7 mouse cellular contexts compared by ENCODE assay signal in genomic region chr9:67043231-67044199, GRCm38 (mm10). TPM values are rescaled to one million over a fixed set of nuclear protein-coding genes. Genes with fewer than 3 reads are reported as not detected.
DNase-seq lines count a peak whose midpoint lies in the region; ATAC-seq and TF ChIP-seq lines count a peak whose summit lies in the region.

No protein-coding gene starts in this region.

- WGBS in intestine, postnatal 0 days: under 1% methylated on average over 73 of the region's 73 CpGs
- under 1% methylated on average over 73 of the region's 73 CpGs for WGBS in midbrain, embryonic 12.5 days
- under 1% methylated on average over 71 of the region's 73 CpGs for WGBS in small intestine, adult 2 months

- DNase-seq in adrenal gland, adult 8-10 months: peak; percentile 99
- peak; percentile 99 for DNase-seq in embryo, embryonic 9.5 days (ENCODE audit: extremely low spot score)
- DNase-seq in gastrocnemius, postnatal 4 days (ENCODE audit: low spot score in 2 of 2): peak; percentile 98 to 100
- peak; percentile 100 for DNase-seq in left cerebral cortex, postnatal 4 days

- TF ChIP-seq POLR2A in small intestine, adult 2 months (IDR thresholded peaks at IDR 0.05; ENCODE audit: low read depth, low read length): peak; percentile 91

- H3K27me3 ChIP-seq in intestine, postnatal 0 days (replicated peaks; ENCODE audit: control insufficient read depth, insufficient read depth, low read length): no peaks in the 10 kb centered on the region
- H3K27me3 ChIP-seq in midbrain, embryonic 12.5 days: peaks cover 33% of the 10 kb centered on the region
- H3K27me3 ChIP-seq in small intestine, adult 2 months (ENCODE audit: control insufficient read depth, insufficient read depth, low read length): peaks cover 14% of the 10 kb centered on the region

- H3K4me3 ChIP-seq in intestine, postnatal 0 days (ENCODE audit: low read depth, low read length): peak overlapping the region; percentile 81
- H3K4me3 ChIP-seq in midbrain, embryonic 12.5 days: peak overlapping the region; percentile 78
- peak overlapping the region; percentile 68 for H3K4me3 ChIP-seq in small intestine, adult 2 months (ENCODE audit: low read depth, low read length)

- peak; percentile 95 for TF ChIP-seq CTCF in intestine, postnatal 0 days (IDR thresholded peaks at IDR 0.05; ENCODE audit: low read depth)
- TF ChIP-seq CTCF in small intestine, adult 2 months (IDR thresholded peaks at IDR 0.05; ENCODE audit: extremely low read depth, insufficient read length, insufficient replicate concordance, low read depth, low read length): peak; percentile 97

- no peaks in the 10 kb centered on the region for H3K9me3 ChIP-seq in intestine, postnatal 0 days (ENCODE audit: control insufficient read depth)
- no peaks in the 10 kb centered on the region for H3K9me3 ChIP-seq in midbrain, embryonic 12.5 days

- ATAC-seq in intestine, postnatal 0 days: peak; percentile 89
- peak; percentile 98 for ATAC-seq in midbrain, embryonic 12.5 days (ENCODE audit: low FRiP score, low read depth)

- H3K4me2 ChIP-seq in intestine, postnatal 0 days (replicated peaks; ENCODE audit: low read depth): peak overlapping the region; percentile 96
- H3K4me2 ChIP-seq in midbrain, embryonic 12.5 days (replicated peaks): peak overlapping the region; percentile 75

- peak overlapping the region; percentile 75 for H3K9ac ChIP-seq in intestine, postnatal 0 days (ENCODE audit: low read depth, low read length)
- H3K9ac ChIP-seq in midbrain, embryonic 12.5 days (replicated peaks): peak overlapping the region; percentile 82

- no peaks in the 10 kb centered on the region for H3K36me3 ChIP-seq in intestine, postnatal 0 days (ENCODE audit: control insufficient read depth, insufficient read depth)
- no peaks in the 10 kb centered on the region for H3K36me3 ChIP-seq in midbrain, embryonic 12.5 days
- H3K36me3 ChIP-seq in small intestine, adult 2 months (ENCODE audit: control insufficient read depth, insufficient read depth, low read length): no peaks in the 10 kb centered on the region; the same call in 1 of the 2 replicates

- intact Hi-C loops in left cerebral cortex, postnatal 4 days (cut with DNase I): loop anchor here (5.0 to 10.0 kb wide), 3 partner anchors 41 to 589 kb away; no protein-coding TSS in a partner anchor

- peak overlapping the region; percentile 91 for H3K27ac ChIP-seq in intestine, postnatal 0 days (ENCODE audit: low read depth, low read length)
- peak overlapping the region; percentile 96 for H3K27ac ChIP-seq in midbrain, embryonic 12.5 days (replicated peaks)
- peak overlapping the region; percentile 82 for H3K27ac ChIP-seq in small intestine, adult 2 months (ENCODE audit: insufficient read depth, low read depth, low read length)

- peaks cover 7% of the 10 kb centered on the region; the same call in 1 of the 2 replicates for H3K4me1 ChIP-seq in intestine, postnatal 0 days (replicated peaks; ENCODE audit: control insufficient read depth, insufficient read depth, low read length)
- H3K4me1 ChIP-seq in midbrain, embryonic 12.5 days: peaks cover 66% of the 10 kb centered on the region
- peaks cover 19% of the 10 kb centered on the region for H3K4me1 ChIP-seq in small intestine, adult 2 months (ENCODE audit: control insufficient read depth, insufficient read depth, insufficient read length, low read length)

RNA-seq across cellular contexts. Expression of gene Tpm1, which starts 5.7 kb away (rescaled TPM):
- total RNA-seq in adrenal gland, adult 8-10 months (2022): 100 to 1,000 TPM; 153 to 277 (median 212) TPM
- 1,000 to 10,000 TPM; 7,029 to 7,975 TPM for total RNA-seq in gastrocnemius, postnatal 4 days (2021)
- polyA plus RNA-seq in intestine, postnatal 0 days (2015; fragmentation: Nextera tagmentation; extraction: Ambion mirVana): 1,318 and 1,424 TPM in 2 replicates
- total RNA-seq in left cerebral cortex, postnatal 4 days (2021): 100 to 1,000 TPM; 147 to 152 TPM
- polyA plus RNA-seq in midbrain, embryonic 12.5 days (2016; fragmentation: Nextera tagmentation; extraction: Ambion mirVana): 257 and 368 TPM in 2 replicates
- 146 and 242 TPM in 2 replicates for polyA plus RNA-seq in small intestine, adult 2 months (2012; rRNA removed)

Comparison
In these comparisons a context has a peak if more than half of its experiments do, and no peak if none do; other contexts are left out.
1. Peak in every context shown above with its lines: DNase-seq, ATAC-seq, H3K4me3 ChIP-seq and H3K27ac ChIP-seq.
2. RNA of gene Tpm1, which starts 5.7 kb away (total RNA-seq): 7,029 to 7,975 TPM in gastrocnemius, postnatal 4 days; 153 to 277 TPM in adrenal gland, adult 8-10 months and 147 to 152 TPM in left cerebral cortex, postnatal 4 days; every median in the first group is over 10 times any median in the second.